Mouse (Mus musculus) MEL (cell line): ENCODE measurements at regions not wholly inside any gene's neighbourhood (a gene's known extent, or its start where the extent isn't known, plus 50 kb on each side); places are given as distances from the start of the nearest gene placed in this dataset.
"Not testable (repeated sequence)": the region's sequence is repeated elsewhere in the genome, so short reads cannot be mapped to it uniquely, and the experiment has no call there.

Source experiments
- DNase-seq: peaks from one replicate; pipeline ENCODE4 v3.0.0; 2011; ENCODE audit warnings: low read depth, low spot score
- H3K27ac ChIP-seq: 2 replicates; pipeline ENCODE4 v1.5.1; 2012; ENCODE audit warnings: low read depth, mild to moderate bottlenecking, control low read depth, low read length, moderate library complexity; ENCODE audit not compliant: control insufficient read depth
- H3K27me3 ChIP-seq, 2 experiments: fragments of 150-350 bp in 1 of 2; sonication (generic) in 1 of 2; 2 replicates each; pipeline ENCODE4 v1.6.1; 2012; ENCODE audit warnings: low read length in 2 of 2, mild to moderate bottlenecking in 2 of 2, improper control_type of control experiment in 1 of 2, moderate library complexity in 1 of 2; ENCODE audit not compliant: insufficient read depth in 2 of 2, control insufficient read depth in 1 of 2
- H3K36me3 ChIP-seq, 2 experiments: 2 replicates each; pipeline ENCODE4 v1.6.1; 2012 to 2014; ENCODE audit warnings: low read length in 2 of 2, improper control_type of control experiment in 1 of 2, inconsistent platforms in 1 of 2, mild to moderate bottlenecking in 1 of 2; ENCODE audit not compliant: insufficient read depth in 2 of 2, control insufficient read depth in 1 of 2
- H3K4me1 ChIP-seq, 2 experiments: fragments of 150-350 bp in 1 of 2; sonication (generic) in 1 of 2; 2 replicates each; pipeline ENCODE4 v1.6.1; 2012; ENCODE audit warnings: low read length in 2 of 2, improper control_type of control experiment in 1 of 2, mild to moderate bottlenecking in 1 of 2; ENCODE audit not compliant: insufficient read depth in 2 of 2, control insufficient read depth in 1 of 2
- H3K4me3 ChIP-seq, 2 experiments: fragments of 150-350 bp in 1 of 2; sonication (generic) in 1 of 2; 2 replicates each; pipeline ENCODE4 v1.5.1; 2012; ENCODE audit warnings: low read depth in 2 of 2, low read length in 2 of 2, mild to moderate bottlenecking in 2 of 2, moderate library complexity in 2 of 2, control low read depth in 1 of 2, improper control_type of control experiment in 1 of 2; ENCODE audit not compliant: control insufficient read depth in 1 of 2, insufficient read depth in 1 of 2
- H3K79me2 ChIP-seq: 2 replicates; pipeline ENCODE4 v1.6.1; 2012; ENCODE audit warnings: mild to moderate bottlenecking, low read length, moderate library complexity; ENCODE audit not compliant: control insufficient read depth, poor library complexity, insufficient read depth
- H3K9ac ChIP-seq: 2 replicates; pipeline ENCODE4 v1.6.1; 2012; ENCODE audit warnings: low read depth, mild to moderate bottlenecking, control low read depth, low read length, moderate library complexity; ENCODE audit not compliant: control insufficient read depth, poor library complexity, severe bottlenecking
- H3K9me3 ChIP-seq: fragments of 150-350 bp; sonication (generic); replicated peaks from 2 replicates; pipeline ENCODE4 v1.6.1; 2012; ENCODE audit warnings: mild to moderate bottlenecking, low read length, improper control_type of control experiment, moderate library complexity; ENCODE audit not compliant: insufficient read depth
- BHLHE40 ChIP-seq: IDR thresholded peaks from 2 replicates; pipeline ENCODE4 v1.6.1; 2012; ENCODE audit warnings: low read depth, mild to moderate bottlenecking, inconsistent platforms, low read length, improper control_type of control experiment, borderline replicate concordance
- CHD2 ChIP-seq: IDR thresholded peaks from 2 replicates; pipeline ENCODE4 v1.6.1; 2011; ENCODE audit warnings: low read length, improper control_type of control experiment
- CTCF ChIP-seq, 3 experiments: IDR thresholded peaks in 2 of 3; conservative IDR thresholded peaks in 1 of 3; 2 replicates each; pipeline ENCODE4 v1.5.1; 2011 to 2012; ENCODE audit warnings: low read length in 3 of 3, low read depth in 2 of 3, mild to moderate bottlenecking in 2 of 3, improper control_type of control experiment in 1 of 3, inconsistent platforms in 1 of 3, mixed read lengths in 1 of 3, moderate library complexity in 1 of 3; ENCODE audit not compliant: control insufficient read depth in 1 of 3, insufficient read depth in 1 of 3, poor library complexity in 1 of 3, severe bottlenecking in 1 of 3
- ETS1 ChIP-seq: IDR thresholded peaks from 2 replicates; pipeline ENCODE4 v1.6.1; 2012; ENCODE audit warnings: low read depth, mild to moderate bottlenecking, inconsistent platforms, low read length, improper control_type of control experiment, moderate library complexity
- GATA1 ChIP-seq: IDR thresholded peaks from 2 replicates; pipeline ENCODE4 v1.6.1; 2011; ENCODE audit warnings: low read depth, low read length, improper control_type of control experiment
- KAT2A ChIP-seq: conservative IDR thresholded peaks from 2 replicates; pipeline ENCODE4 v1.6.1; 2012; ENCODE audit warnings: low read depth, low read length, improper control_type of control experiment, inconsistent platforms
- MAX ChIP-seq: IDR thresholded peaks from 2 replicates; pipeline ENCODE4 v1.6.1; 2011; ENCODE audit warnings: low read length, improper control_type of control experiment
- MAZ ChIP-seq: IDR thresholded peaks from 2 replicates; pipeline ENCODE4 v1.6.1; 2012; ENCODE audit warnings: low read depth, mild to moderate bottlenecking, inconsistent platforms, low read length, improper control_type of control experiment
- MXI1 ChIP-seq: IDR thresholded peaks from 2 replicates; pipeline ENCODE4 v1.6.1; 2011; ENCODE audit warnings: mild to moderate bottlenecking, low read depth, low read length, improper control_type of control experiment
- MYB ChIP-seq: IDR thresholded peaks from 2 replicates; pipeline ENCODE4 v1.6.1; 2011; ENCODE audit warnings: mild to moderate bottlenecking, low read depth, low read length, improper control_type of control experiment
- MYC ChIP-seq: IDR thresholded peaks from 2 replicates; pipeline ENCODE4 v1.6.1; 2011; ENCODE audit warnings: low read depth, mild to moderate bottlenecking, low read length, improper control_type of control experiment, moderate library complexity
- NELFE ChIP-seq: IDR thresholded peaks from 2 replicates; pipeline ENCODE4 v1.6.1; 2011; ENCODE audit warnings: low read depth, low read length, improper control_type of control experiment
- NRF1 ChIP-seq: IDR thresholded peaks from 2 replicates; pipeline ENCODE4 v1.6.1; 2014; ENCODE audit warnings: low read depth, mild to moderate bottlenecking, inconsistent platforms, low read length, improper control_type of control experiment, moderate library complexity; ENCODE audit not compliant: poor library complexity, insufficient read depth, severe bottlenecking
- POLR2AphosphoS2 ChIP-seq: IDR thresholded peaks from 2 replicates; pipeline ENCODE4 v1.6.1; 2011; ENCODE audit warnings: low read length, improper control_type of control experiment
- SMC3 ChIP-seq: IDR thresholded peaks from 2 replicates; pipeline ENCODE4 v1.6.1; 2011; ENCODE audit warnings: low read depth, low read length, improper control_type of control experiment
- TBP ChIP-seq: IDR thresholded peaks from 2 replicates; pipeline ENCODE4 v1.8.0; 2011; ENCODE audit warnings: low read depth, low read length, improper control_type of control experiment
- TCF12 ChIP-seq: IDR thresholded peaks from 2 replicates; pipeline ENCODE4 v1.6.1; 2014; ENCODE audit warnings: low read depth, mild to moderate bottlenecking, inconsistent platforms, low read length, improper control_type of control experiment, moderate library complexity
- USF2 ChIP-seq, 2 experiments: IDR thresholded peaks; 2 replicates each; pipeline ENCODE4 v1.6.1; 2011 to 2012; ENCODE audit warnings: improper control_type of control experiment in 2 of 2, low read length in 2 of 2, borderline replicate concordance in 1 of 2, inconsistent platforms in 1 of 2, low read depth in 1 of 2, mild to moderate bottlenecking in 1 of 2; ENCODE audit not compliant: insufficient read depth in 1 of 2
- ZKSCAN1 ChIP-seq: IDR thresholded peaks from 2 replicates; pipeline ENCODE4 v1.6.1; 2012; ENCODE audit warnings: low read depth, mild to moderate bottlenecking, inconsistent platforms, low read length, improper control_type of control experiment, moderate library complexity

DNA sequence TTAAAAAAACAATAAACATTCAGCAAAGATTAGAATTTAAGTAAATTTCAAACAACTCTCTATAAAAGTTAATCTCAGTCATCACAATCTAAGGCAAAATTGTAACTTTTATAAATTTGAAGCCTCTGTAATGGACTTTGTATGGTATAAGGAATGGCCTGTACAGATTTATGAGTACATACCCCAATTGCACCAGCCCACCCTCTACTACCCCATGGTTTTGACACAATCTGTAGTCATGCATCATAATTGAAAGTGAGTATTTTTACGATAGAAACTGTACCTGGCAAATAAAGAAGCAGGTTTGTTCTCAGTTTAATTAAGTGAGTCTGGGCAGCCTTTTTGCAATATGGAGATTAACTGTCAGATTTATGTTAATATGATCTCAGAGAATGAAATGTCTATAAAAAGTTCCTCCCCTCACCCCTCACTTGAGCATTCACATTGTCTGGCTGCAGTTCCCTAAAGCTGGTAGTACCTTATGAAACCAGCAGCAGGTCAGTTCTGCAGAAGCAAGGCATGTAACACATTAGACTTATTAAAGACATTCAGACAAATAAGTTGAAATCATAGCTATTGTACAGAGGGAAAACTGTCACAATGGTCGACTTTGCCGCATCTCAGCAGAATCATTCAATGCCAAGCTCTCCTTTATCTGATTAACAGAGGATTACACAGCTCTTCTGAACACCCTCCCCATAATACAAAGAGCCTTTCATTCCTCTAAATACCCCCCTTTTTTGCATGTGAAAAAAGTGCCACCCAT, 505.2 kb downstream of the Cypt12 start:
- no peak for DNase-seq
- Histone ChIP-seq H3K27ac (no peak overlapping the region), H3K4me3 (no peak overlapping the region), H3K9ac (no peak overlapping the region), H3K27me3 (no peaks in the 10 kb centered on the region), H3K36me3 (no peaks in the 10 kb centered on the region), H3K4me1 (no peaks in the 10 kb centered on the region), H3K9me3 (no peaks in the 10 kb centered on the region), H3K79me2 (no peaks in the 10 kb centered on the region)
- TF ChIP-seq ETS1, result no peak
- TF ChIP-seq GATA1, result no peak
- no peak for TF ChIP-seq KAT2A
- TF ChIP-seq MXI1, result no peak
- no peak for TF ChIP-seq CTCF (IDR thresholded peaks at IDR 0.05 in 2 of 3, conservative IDR thresholded peaks at IDR 0.05 in 1 of 3; ENCODE audit: control insufficient read depth in 1 of 3, insufficient read depth in 1 of 3, low read depth in 2 of 3, low read length in 3 of 3, poor library complexity in 1 of 3, severe bottlenecking in 1 of 3)
- TF ChIP-seq POLR2AphosphoS2, result no peak
- no peak for TF ChIP-seq ZKSCAN1
- TF ChIP-seq TBP, result no peak
- no peak for TF ChIP-seq BHLHE40
- TF ChIP-seq NRF1, result no peak
- no peak for TF ChIP-seq MAZ
- TF ChIP-seq CHD2, result no peak
- TF ChIP-seq TCF12, result no peak
- no peak for TF ChIP-seq NELFE
- no peak for TF ChIP-seq MAX
- TF ChIP-seq MYB, result no peak
- TF ChIP-seq MYC, result no peak
- no peak for TF ChIP-seq USF2 (IDR thresholded peaks at IDR 0.05; ENCODE audit: borderline replicate concordance in 1 of 2, insufficient read depth in 1 of 2, low read depth in 1 of 2, low read length in 2 of 2)
- TF ChIP-seq SMC3, result no peak

DNA sequence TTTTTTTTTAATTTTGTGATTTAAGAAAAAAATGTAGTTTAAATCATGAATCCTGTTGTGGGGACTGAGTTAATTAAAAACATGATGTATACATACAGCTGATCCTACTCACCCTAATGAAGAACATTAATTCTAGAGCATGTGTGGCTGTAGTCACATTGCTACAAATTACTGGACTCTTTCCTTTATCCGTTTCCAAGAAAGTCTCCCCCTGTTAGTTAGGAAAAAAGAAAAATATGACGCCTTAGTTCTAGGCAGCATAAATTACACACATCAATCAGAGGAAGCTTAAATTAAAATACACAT, 505.7 kb downstream of the Cypt12 start:
- H3K27me3 ChIP-seq, result no peaks in the 10 kb centered on the region
- H3K79me2 ChIP-seq, result no peaks in the 10 kb centered on the region
- no peak overlapping the region for H3K4me3 ChIP-seq
- no peak for TF ChIP-seq ETS1
- H3K9ac ChIP-seq, result no peak overlapping the region
- H3K27ac ChIP-seq, result no peak overlapping the region
- no peaks in the 10 kb centered on the region for H3K9me3 ChIP-seq
- no peaks in the 10 kb centered on the region for H3K36me3 ChIP-seq
- no peaks in the 10 kb centered on the region for H3K4me1 ChIP-seq
- no peak for DNase-seq

DNA sequence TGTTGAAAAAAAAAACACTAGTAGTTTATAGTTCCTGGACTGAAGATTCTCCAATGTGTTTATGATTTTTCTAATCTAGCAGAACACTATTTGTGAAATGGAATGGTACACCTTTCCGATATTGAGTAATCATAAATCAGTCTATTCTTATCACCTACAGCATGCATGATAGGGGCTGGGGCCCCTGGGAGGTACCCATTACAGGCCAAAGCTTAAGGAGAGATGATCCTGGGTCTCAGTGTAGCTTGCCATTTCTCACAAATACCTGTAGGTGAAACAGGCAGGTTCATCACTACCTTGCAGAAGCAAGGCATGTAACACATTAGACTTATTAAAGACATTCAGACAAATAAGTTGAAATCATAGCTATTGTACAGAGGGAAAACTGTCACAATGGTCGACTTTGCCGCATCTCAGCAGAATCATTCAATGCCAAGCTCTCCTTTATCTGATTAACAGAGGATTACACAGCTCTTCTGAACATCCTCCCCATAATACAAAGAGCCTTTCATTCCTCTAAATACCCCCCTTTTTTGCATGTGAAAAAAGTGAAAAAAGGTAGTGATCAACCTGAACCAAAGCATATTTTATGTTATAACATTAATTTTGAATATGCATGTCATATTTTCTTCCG, 506.5 kb downstream of the Cypt12 start:
- H3K27me3 ChIP-seq, H3K4me1 ChIP-seq, H3K36me3 ChIP-seq, DNase-seq, H3K9me3 ChIP-seq, H3K9ac ChIP-seq, H3K4me3 ChIP-seq, H3K79me2 ChIP-seq, H3K27ac ChIP-seq: not testable (repeated sequence)
